Mouse (Mus musculus) cerebellum, adult 18-20 months (tissue): ENCODE measurements around the gene Gse1.
A peak's percentile ranks its signal among the peaks of the same experiment; 100 is the strongest.
"Not testable (repeated sequence)": the region's sequence is repeated elsewhere in the genome, so short reads cannot be mapped to it uniquely, and the experiment has no call there.

ENCODE experiments used
- DNase-seq, 2 experiments: peaks; one replicate each; pipeline ENCODE4 v3.0.0; 2021

Gene Gse1

GRCm38 (mm10) chr8:120357504-120357903, 129.2 kb downstream of the Gse1 start:
- DNase-seq, result no peak

- peak; percentile 83 to 85 for DNase-seq
Measured at GRCm38 (mm10) chr8:120361301-120361700, 133.0 kb downstream of the Gse1 start.

GRCm38 (mm10) chr8:120363552-120364071, 135.4 kb downstream of the Gse1 start:
- no peak for DNase-seq

GRCm38 (mm10) chr8:120364093-120364725, 136.0 kb downstream of the Gse1 start:
- peak; percentile 27 to 59 for DNase-seq

- no peak for DNase-seq
Measured at GRCm38 (mm10) chr8:120366840-120367239, 138.6 kb downstream of the Gse1 start.

DNA sequence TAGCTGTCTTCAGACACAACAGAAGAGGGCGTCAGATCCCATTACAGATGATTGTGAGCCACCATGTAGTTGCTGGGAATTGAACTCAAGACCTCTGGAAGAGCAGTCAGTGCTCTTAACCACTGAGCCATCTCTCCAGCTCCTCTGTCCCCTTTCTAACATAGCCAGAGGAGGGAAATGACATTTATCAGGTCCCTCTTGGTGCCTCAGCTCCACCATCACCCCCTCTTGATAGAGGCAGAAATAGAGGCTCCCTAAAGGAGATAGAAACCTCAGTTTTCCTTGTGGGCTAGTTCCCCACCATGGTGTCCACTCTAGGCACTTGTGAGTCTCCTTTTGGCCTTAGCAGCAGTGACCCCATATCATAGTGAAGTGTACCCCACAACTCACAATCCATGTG, 139.9 kb downstream of the Gse1 start:
- not testable (repeated sequence) for DNase-seq

GRCm38 (mm10) chr8:120368814-120369649, 140.8 kb downstream of the Gse1 start:
- DNase-seq, result peak; percentile 71 to 74

DNA sequence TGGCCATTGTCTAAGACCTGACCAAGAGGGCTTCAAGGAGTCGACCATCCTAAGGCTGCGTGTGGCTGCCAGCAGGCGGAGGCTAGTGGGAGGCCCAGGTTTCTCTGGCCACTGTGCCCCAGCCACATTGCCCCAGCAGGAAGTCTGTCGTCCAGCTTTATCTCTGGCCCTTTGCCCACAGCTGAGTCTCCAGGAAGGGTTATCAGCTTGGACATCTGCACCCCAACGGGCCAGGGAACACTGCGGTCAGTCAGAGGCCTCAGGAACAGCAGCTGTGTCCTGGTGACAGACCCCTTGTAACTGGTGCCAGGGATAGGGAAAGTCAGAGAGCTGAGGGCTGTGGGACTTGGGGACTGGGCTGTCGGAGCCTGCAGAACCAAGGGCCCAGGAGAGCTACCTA, 141.7 kb downstream of the Gse1 start:
- no peak for DNase-seq

DNA sequence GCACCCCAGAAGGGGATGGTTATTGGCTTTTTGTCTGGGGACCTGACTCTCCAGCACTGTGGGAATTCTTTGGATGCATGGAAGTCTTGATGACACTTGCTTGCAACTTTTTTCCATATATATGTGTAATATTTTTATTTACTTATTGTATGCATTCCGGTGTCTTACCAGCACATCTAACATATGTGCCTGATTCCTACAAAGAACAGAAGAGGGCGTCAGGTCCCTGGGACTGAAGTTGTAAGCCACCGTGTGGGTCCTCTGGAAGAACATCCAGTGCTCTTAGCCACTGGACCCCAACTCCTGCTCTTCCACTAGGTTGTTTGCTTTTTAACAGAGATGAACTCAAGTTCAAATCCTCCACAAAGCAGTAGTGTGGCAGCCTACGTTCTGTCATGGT, 142.2 kb downstream of the Gse1 start:
- DNase-seq, result no peak

DNA sequence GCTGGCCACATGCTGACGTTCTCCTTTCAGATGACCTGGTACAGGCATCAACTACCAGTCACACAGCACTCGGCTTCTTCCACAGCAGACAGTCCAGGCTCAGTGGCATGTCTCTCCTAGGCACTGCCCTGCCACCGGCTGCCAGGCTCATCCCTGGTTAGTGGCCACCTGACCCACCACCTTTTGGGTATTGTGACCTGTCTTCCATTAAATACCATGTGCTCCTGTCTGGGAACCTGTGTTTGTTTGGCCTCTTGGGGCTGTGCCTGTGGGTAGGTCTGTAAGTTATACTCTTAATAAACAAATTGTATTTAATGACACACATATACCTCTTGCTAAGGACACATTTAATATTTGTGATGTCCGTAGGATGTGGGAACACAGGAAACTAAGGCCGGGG, 142.9 kb downstream of the Gse1 start:
- no peak for DNase-seq

DNA sequence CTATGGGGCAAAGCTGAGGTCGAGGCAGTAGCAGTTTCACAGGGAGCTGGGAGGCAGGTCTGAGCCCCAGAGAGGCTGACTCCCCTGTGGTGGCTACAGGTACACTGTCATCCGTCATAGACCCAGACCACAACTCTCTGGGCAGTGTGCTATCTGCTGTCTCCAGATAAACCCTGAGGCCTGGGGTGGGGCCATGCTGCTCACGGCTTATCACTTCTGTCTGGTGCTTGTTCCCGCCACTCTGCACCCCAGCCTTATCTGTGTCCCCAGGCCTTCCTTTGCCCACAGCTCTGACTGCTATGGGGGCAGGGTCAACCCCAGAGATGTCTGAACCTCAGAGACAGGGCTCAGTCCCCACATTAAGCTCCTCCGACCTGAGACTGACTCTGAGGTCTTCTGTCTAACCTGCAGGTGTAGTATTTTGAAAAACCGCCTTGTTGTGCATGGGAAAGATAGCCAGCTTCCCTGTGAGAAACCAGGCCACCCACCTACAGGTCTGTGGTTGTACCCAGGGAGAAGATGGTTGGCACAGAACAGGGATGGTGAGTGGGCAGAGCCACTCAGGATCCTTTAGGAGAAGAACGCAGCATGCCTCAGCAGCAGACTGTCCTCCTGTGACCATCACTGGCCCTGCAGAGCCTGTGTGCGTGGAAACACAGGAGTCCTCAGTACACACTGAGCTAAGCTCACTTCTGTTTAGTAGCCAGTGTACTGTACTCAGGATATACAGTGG, 143.6 kb downstream of the Gse1 start:
- DNase-seq, result no peak

GRCm38 (mm10) chr8:120372684-120373083, 144.4 kb downstream of the Gse1 start:
- no peak for DNase-seq

GRCm38 (mm10) chr8:120373621-120374020, 145.4 kb downstream of the Gse1 start:
- DNase-seq, result no peak

- no peak for DNase-seq
Measured at GRCm38 (mm10) chr8:120374070-120374469, 145.8 kb downstream of the Gse1 start.

- DNase-seq, result no peak
Measured at GRCm38 (mm10) chr8:120374514-120374913, 146.3 kb downstream of the Gse1 start.

- DNase-seq, result no peak
Measured at GRCm38 (mm10) chr8:120375170-120375569, 146.9 kb downstream of the Gse1 start.

GRCm38 (mm10) chr8:120376215-120376614, 148.0 kb downstream of the Gse1 start:
- DNase-seq, result no peak

- no peak for DNase-seq
Measured at GRCm38 (mm10) chr8:120376847-120377802, 148.9 kb downstream of the Gse1 start.

DNA sequence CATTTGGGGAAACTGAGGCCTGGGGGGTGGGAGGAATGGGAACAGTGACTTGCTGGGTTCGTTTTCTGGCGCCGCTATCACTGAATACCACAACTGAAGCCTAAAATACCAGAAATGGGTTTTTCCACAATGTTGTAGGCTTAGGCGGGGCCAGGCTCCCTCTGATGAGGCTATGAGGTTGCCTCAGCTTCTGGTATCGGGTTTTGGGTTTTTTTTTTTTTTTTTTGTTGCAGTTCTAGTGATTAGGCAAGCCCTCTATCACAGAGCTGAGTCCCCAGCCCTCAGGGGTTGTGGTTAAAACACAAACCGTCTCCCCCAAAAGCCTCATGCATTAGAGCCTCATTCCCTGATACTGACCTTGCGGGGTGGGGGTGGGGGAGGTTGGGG, 149.5 kb downstream of the Gse1 start:
- DNase-seq, result no peak

GRCm38 (mm10) chr8:120378306-120378705, 150.1 kb downstream of the Gse1 start:
- peak; percentile 82 for DNase-seq

DNA sequence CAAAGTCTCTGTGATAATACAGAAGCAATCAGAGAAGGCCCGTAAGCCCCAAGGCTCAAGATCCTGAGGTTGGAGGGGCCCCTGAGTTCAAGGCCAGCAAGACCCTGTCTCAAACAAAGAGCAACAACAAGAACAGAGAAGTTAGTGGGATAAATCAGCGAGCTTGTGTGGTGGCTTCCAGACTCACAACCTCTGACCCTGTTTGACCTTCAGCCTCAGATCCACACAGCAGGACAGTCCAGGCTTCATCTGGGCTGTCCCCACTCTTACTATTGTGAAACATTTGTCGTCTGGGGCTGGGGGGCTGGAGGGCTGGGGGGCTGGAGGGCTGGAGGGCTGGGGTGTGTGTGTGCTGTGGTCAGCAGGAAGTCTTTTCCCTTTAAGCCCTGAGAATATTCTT, 150.8 kb downstream of the Gse1 start:
- no peak for DNase-seq

DNA sequence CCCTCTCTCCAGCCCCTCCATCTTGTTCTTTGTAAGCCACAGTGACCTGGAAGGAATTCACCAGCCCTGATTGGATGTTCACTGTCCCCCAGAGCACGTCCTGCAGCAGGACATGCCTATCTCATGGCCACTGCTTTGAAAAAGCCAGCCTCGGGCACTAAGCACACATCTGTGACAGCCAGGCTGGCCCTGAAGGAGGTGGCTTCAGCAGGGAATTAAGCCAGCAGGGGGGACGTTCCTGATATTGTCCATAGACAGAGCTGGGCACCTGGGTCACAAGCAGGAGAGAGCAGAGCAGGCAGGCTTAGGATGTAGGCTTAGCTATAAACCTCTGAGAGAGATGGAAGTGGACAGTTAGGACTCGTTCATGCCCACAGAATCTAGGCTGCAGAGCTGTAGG, 153.6 kb downstream of the Gse1 start:
- DNase-seq, result peak in 1 of 2 experiments; percentile 33
